Mouse (Mus musculus): ENCODE measurements around the gene Cdh3. TPM values are rescaled to one million over a fixed set of nuclear protein-coding genes. Genes with fewer than 3 reads are reported as not detected.
A peak's percentile ranks its signal among the peaks of the same experiment; 100 is the strongest.
"Not testable (repeated sequence)": the region's sequence is repeated elsewhere in the genome, so short reads cannot be mapped to it uniquely, and the experiment has no call there.

Gene Cdh3
- polyA plus RNA-seq, 1 experiment from 2014 or later: 3.6 TPM

DNA sequence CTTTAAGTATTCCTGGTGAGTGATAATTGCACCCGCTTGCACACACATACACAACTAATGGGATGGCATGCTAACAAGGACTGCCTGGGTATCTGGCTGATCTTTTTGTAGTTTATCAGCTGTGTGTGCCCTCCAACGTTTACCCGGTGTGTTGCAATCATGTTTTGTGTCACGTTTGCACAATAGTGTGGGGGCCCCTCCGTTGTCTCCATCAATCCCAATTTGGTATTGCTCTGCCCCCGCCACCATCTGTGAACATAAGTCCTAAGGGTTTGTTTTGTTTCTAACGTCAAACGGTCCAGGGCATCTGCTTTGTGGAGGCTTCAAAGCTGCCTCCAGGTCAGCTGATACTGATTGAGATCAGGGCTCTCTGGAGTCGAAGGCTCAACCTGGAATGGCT is 49.2 kb downstream of the Cdh3 start:
- Histone ChIP-seq H3K9ac (ENCODE audit: low read depth, low read length) (no peak overlapping the region), H3K4me3 (ENCODE audit: low read depth, low read length) (no peak overlapping the region), H3K4me2 (replicated peaks; ENCODE audit: low read depth) (no peak overlapping the region), H3K36me3 (ENCODE audit: control insufficient read depth, insufficient read depth) (no peaks in the 10 kb centered on the region), H3K9me3 (ENCODE audit: control insufficient read depth) (no peaks in the 10 kb centered on the region), H3K27ac (ENCODE audit: low read depth, low read length) (no peak overlapping the region), H3K4me1 (replicated peaks; ENCODE audit: control insufficient read depth, insufficient read depth, low read length) (no peaks in the 10 kb centered on the region), H3K27me3 (replicated peaks; ENCODE audit: control insufficient read depth, insufficient read depth, low read length) (no peaks in the 10 kb centered on the region)
- TF ChIP-seq CTCF (IDR thresholded peaks at IDR 0.05; ENCODE audit: low read depth): no peak
- ATAC-seq: no peak
- WGBS: 37% methylated on average over 9 of the region's 9 CpGs

DNA sequence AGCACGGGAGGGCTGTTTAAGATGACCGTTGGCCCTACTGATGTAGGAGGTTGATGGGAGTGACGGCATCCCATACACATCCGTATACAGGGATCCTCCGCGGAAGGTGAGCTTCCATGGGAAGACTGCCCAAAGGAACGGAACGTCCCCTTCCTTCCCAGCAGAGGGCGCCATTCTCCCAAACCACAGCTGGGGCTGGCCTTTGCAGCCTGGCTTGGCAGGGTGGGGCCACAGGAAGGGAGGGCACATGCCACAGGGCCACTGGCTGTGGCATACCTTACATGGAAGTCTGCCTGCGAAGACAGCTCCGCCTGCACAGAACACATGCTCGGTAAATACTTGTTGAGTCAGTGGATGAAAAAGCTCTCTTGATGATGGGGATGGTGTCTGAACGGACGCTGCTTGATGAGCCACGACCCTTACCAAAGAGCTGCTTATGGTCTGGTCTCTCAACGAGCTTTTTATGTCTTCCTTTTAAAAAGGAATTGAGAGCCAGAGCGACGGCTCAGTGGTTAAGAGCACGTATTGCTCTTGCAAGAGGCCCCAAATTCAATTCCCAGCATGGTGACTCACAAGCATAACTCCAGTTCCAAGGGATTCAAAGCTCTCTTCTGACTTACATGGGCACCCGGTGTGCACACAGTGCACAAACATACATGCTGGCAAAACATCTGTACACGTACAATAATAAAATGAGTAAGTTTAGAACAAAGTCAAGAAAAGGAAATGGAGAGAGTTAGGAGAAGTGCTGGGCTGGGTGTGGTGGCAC is 50.6 kb downstream of the Cdh3 start:
- peak overlapping the region; percentile 24; the same call in 1 of the 2 replicates for H3K4me2 ChIP-seq (replicated peaks; ENCODE audit: low read depth)
- WGBS: 19% methylated on average over 21 of the region's 21 CpGs
- H3K9ac ChIP-seq (ENCODE audit: low read depth, low read length): no peak overlapping the region
- peak; percentile 99 for TF ChIP-seq CTCF (IDR thresholded peaks at IDR 0.05; ENCODE audit: low read depth)
- no peak overlapping the region for H3K4me3 ChIP-seq (ENCODE audit: low read depth, low read length)
- no peaks in the 10 kb centered on the region for H3K27me3 ChIP-seq (replicated peaks; ENCODE audit: control insufficient read depth, insufficient read depth, low read length)
- no peak overlapping the region for H3K27ac ChIP-seq (ENCODE audit: low read depth, low read length)
- no peaks in the 10 kb centered on the region for H3K9me3 ChIP-seq (ENCODE audit: control insufficient read depth)
- H3K4me1 ChIP-seq (replicated peaks; ENCODE audit: control insufficient read depth, insufficient read depth, low read length): no peaks in the 10 kb centered on the region
- no peaks in the 10 kb centered on the region for H3K36me3 ChIP-seq (ENCODE audit: control insufficient read depth, insufficient read depth)
- peak; percentile 91 for ATAC-seq

DNA sequence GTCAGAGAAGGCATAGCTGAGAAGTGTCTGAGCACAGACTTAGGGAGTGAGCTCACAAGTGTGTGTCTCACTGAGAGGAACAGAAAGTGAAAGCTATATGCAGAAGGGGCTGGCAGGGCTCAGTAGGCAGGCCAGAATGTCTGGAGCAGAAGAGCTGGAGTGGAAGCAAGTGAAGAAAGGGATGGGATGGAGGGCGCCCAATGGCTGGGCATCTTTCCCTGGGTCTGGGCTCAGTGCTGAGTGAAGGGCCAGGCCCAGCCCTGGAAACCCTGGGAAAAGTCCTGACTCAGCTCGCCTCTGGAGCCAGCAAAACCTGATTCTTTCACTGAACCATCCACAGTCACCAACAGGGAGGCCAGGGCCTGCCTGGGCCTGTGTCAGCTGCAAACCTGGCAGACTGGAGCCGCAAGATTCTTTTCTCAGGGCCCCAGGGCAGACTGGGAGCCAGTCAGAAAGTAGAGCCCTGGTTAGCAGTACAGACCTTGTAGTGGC is 53.0 kb downstream of the Cdh3 start:
- 0 out of 2 replicates have a peak, but pooled peaks have one; percentile 36 for ATAC-seq
- no peaks in the 10 kb centered on the region for H3K4me1 ChIP-seq (replicated peaks; ENCODE audit: control insufficient read depth, insufficient read depth, low read length)
- TF ChIP-seq CTCF (IDR thresholded peaks at IDR 0.05; ENCODE audit: low read depth): no peak
- WGBS: 63% methylated on average over 3 of the region's 3 CpGs
- H3K36me3 ChIP-seq (ENCODE audit: control insufficient read depth, insufficient read depth): no peaks in the 10 kb centered on the region
- 0 out of 2 replicates have a peak overlapping the region, but pooled peaks have one; percentile 2 for H3K27ac ChIP-seq (ENCODE audit: low read depth, low read length)
- no peak overlapping the region for H3K9ac ChIP-seq (ENCODE audit: low read depth, low read length)
- H3K4me2 ChIP-seq (replicated peaks; ENCODE audit: low read depth): no peak overlapping the region
- H3K9me3 ChIP-seq (ENCODE audit: control insufficient read depth): no peaks in the 10 kb centered on the region
- H3K4me3 ChIP-seq (ENCODE audit: low read depth, low read length): no peak overlapping the region
- H3K27me3 ChIP-seq (replicated peaks; ENCODE audit: control insufficient read depth, insufficient read depth, low read length): no peaks in the 10 kb centered on the region

DNA sequence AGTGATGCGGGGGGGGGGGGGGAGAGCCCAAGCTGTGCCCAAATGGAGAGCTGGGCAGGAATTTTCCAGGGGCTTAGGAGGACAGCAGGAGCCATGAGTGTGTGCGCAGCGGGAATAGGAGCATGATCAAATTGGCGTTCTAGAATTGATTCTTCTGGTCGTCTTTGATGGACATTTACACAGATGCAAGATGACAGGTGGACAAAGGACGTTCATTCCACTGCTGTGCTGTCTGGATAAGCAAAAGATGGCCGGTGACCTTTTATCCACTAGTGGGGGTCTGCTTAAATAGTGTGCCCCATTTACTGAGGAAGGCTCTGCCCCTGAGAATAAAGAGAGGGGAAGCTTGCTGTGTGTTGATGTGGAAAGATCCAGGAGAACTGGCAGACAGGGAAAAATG is 58.3 kb downstream of the Cdh3 start:
- no peak for TF ChIP-seq CTCF (IDR thresholded peaks at IDR 0.05; ENCODE audit: low read depth)
- no peak overlapping the region for H3K27ac ChIP-seq (ENCODE audit: low read depth, low read length)
- WGBS: 88% methylated on average over 7 of the region's 7 CpGs
- H3K27me3 ChIP-seq (replicated peaks; ENCODE audit: control insufficient read depth, insufficient read depth, low read length): no peaks in the 10 kb centered on the region
- H3K9ac ChIP-seq (ENCODE audit: low read depth, low read length): no peak overlapping the region
- H3K4me2 ChIP-seq (replicated peaks; ENCODE audit: low read depth): no peak overlapping the region
- no peak overlapping the region for H3K4me3 ChIP-seq (ENCODE audit: low read depth, low read length)
- no peaks in the 10 kb centered on the region for H3K36me3 ChIP-seq (ENCODE audit: control insufficient read depth, insufficient read depth)
- peaks cover 3% of the 10 kb centered on the region; the same call in 1 of the 2 replicates for H3K4me1 ChIP-seq (replicated peaks; ENCODE audit: control insufficient read depth, insufficient read depth, low read length)
- no peaks in the 10 kb centered on the region for H3K9me3 ChIP-seq (ENCODE audit: control insufficient read depth)
- no peak for ATAC-seq

DNA sequence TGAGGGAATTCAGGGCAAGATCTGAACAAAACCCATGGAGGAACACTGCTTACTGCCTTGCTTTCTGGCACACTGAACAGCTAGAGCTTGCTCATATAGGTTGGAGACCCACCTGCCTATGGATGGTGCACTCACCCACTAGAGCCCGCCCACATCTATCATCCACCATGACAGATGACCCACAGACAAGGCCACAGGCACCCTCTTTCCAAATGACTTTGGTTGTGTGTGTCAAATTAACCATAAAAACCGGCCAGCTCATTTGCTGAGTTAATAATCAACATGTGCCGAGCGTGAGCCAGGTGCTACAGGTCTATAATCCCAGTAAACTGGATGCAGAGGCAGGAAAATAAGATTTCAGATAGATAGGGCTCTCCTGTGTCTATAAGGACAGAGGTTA is 59.7 kb downstream of the Cdh3 start:
- H3K36me3 ChIP-seq (ENCODE audit: control insufficient read depth, insufficient read depth): no peaks in the 10 kb centered on the region
- peak overlapping the region; percentile 76; the same call in 1 of the 2 replicates for H3K27ac ChIP-seq (ENCODE audit: low read depth, low read length)
- H3K9ac ChIP-seq (ENCODE audit: low read depth, low read length): no peak overlapping the region
- H3K4me3 ChIP-seq (ENCODE audit: low read depth, low read length): no peak overlapping the region
- H3K9me3 ChIP-seq (ENCODE audit: control insufficient read depth): no peaks in the 10 kb centered on the region
- peaks cover 3% of the 10 kb centered on the region; the same call in 1 of the 2 replicates for H3K4me1 ChIP-seq (replicated peaks; ENCODE audit: control insufficient read depth, insufficient read depth, low read length)
- no peak for TF ChIP-seq CTCF (IDR thresholded peaks at IDR 0.05; ENCODE audit: low read depth)
- no peaks in the 10 kb centered on the region for H3K27me3 ChIP-seq (replicated peaks; ENCODE audit: control insufficient read depth, insufficient read depth, low read length)
- peak; percentile 23; the same call in 1 of the 2 replicates for ATAC-seq
- no peak overlapping the region for H3K4me2 ChIP-seq (replicated peaks; ENCODE audit: low read depth)
- 41% methylated on average over 4 of the region's 4 CpGs for WGBS

DNA sequence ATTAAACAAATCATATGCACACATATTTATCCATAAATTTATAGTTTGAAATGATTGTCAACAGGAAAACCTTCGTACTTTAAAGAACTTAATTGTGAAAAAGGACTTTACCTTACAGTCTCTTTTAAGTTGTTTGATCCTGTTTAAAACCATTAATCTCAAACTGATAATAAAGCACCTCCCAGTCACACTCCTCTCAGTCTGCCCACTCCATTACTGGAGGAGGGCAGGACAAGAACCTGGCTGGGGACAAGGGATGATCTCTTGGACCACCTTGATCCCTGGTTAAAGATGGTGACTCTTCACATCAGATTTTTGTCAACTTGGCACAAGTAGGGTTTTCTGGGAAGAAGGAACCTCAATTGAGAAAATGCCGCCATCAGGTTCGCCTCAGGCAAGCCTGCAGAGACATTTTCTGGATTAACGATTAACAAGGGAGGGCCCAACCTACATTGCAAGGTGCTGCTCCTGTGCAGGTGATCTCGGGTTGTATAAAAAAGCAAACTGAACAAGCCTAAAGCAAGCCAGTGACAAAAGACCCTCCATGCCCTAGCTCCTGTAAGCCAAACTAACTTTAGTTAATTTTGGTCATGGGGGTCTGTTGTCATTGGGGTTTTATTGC is 61.0 kb downstream of the Cdh3 start:
- Histone ChIP-seq H3K4me3 (ENCODE audit: low read depth, low read length) (no peak overlapping the region), H3K9ac (ENCODE audit: low read depth, low read length) (no peak overlapping the region), H3K9me3 (ENCODE audit: control insufficient read depth) (no peaks in the 10 kb centered on the region), H3K4me2 (replicated peaks; ENCODE audit: low read depth) (peak overlapping the region; percentile 42), H3K27ac (ENCODE audit: low read depth, low read length) (peak overlapping the region; percentile 76), H3K4me1 (replicated peaks; ENCODE audit: control insufficient read depth, insufficient read depth, low read length) (peaks cover 3% of the 10 kb centered on the region; the same call in 1 of the 2 replicates), H3K27me3 (replicated peaks; ENCODE audit: control insufficient read depth, insufficient read depth, low read length) (no peaks in the 10 kb centered on the region), H3K36me3 (ENCODE audit: control insufficient read depth, insufficient read depth) (no peaks in the 10 kb centered on the region)
- 36% methylated on average over 5 of the region's 5 CpGs for WGBS
- TF ChIP-seq CTCF (IDR thresholded peaks at IDR 0.05; ENCODE audit: low read depth): no peak
- ATAC-seq: peak; percentile 83

DNA sequence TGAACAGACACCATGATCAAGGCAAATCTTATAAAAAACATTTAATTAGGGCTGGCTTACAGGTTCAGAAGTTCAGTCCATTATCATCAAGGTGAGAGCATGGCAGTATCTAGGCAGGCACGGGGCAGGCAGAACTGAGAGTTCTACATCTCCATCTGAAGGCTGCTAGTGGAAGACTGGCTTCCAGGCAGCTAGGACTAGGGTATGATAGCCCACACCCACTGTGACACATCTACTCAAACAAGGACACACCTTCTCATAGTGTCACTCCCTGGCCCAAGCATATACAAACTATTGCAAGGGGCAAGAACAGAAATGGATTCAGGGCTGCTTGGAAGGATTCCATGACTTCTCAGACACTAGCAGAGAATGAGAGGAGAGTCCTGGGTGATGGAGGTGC is 61.5 kb downstream of the Cdh3 start:
- H3K4me1 ChIP-seq (replicated peaks; ENCODE audit: control insufficient read depth, insufficient read depth, low read length); H3K9me3 ChIP-seq (ENCODE audit: control insufficient read depth); H3K27me3 ChIP-seq (replicated peaks; ENCODE audit: control insufficient read depth, insufficient read depth, low read length); H3K36me3 ChIP-seq (ENCODE audit: control insufficient read depth, insufficient read depth); H3K9ac ChIP-seq (ENCODE audit: low read depth, low read length); H3K4me3 ChIP-seq (ENCODE audit: low read depth, low read length): not testable (repeated sequence)
- Histone ChIP-seq H3K4me2 (replicated peaks; ENCODE audit: low read depth) (peak overlapping the region; percentile 42; the same call in 1 of the 2 replicates), H3K27ac (ENCODE audit: low read depth, low read length) (peak overlapping the region; percentile 76)
- ATAC-seq: peak; percentile 63
- WGBS: 42% methylated on average over 1 of the region's 1 CpGs

DNA sequence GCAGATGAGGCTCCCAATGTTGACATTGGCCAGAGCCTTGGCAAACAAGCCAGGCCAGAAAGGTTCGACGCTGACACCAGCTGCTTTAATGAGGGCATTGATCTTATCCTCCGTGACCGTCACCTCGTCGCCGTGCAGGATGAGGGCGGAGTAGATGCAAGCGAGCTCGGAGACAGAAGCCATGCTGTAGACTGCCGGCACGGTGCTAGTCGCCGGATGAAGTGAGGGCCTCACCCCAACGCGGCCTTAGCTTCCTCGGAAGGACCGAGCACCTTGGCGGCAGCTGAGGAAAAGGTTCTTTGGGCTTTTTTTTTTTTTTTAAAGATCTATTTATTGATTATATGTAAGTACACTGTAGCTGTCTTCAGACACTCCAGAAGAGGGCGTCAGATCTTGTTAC is 62.5 kb downstream of the Cdh3 start, which contains the start of gene Gm10073:
TSS of gene Gm10073 (minus strand) at position 294 of the 400 bp plus-strand sequence.
- not testable (repeated sequence) for H3K27me3 ChIP-seq (replicated peaks; ENCODE audit: control insufficient read depth, insufficient read depth, low read length); ATAC-seq; H3K36me3 ChIP-seq (ENCODE audit: control insufficient read depth, insufficient read depth); H3K4me3 ChIP-seq (ENCODE audit: low read depth, low read length); H3K9ac ChIP-seq (ENCODE audit: low read depth, low read length); H3K9me3 ChIP-seq (ENCODE audit: control insufficient read depth); H3K4me1 ChIP-seq (replicated peaks; ENCODE audit: control insufficient read depth, insufficient read depth, low read length)
- Histone ChIP-seq H3K27ac (ENCODE audit: low read depth, low read length) (peak within 1 kb of the TSS; percentile 76), H3K4me2 (replicated peaks; ENCODE audit: low read depth) (peak within 1 kb of the TSS; percentile 46)
- 15% methylated on average over 18 of the region's 20 CpGs for WGBS

Measured in intestine, postnatal 0 days (tissue).